Mouse (Mus musculus) heart, adult 2 months (tissue): ENCODE data around the gene Megf9.

Source experiments
- CTCF ChIP-seq: fragments of 200-600 bp; IDR thresholded peaks from 2 replicates; pipeline ENCODE4 v1.8.1; 2022; ENCODE audit warnings: antibody characterized with exemption, mild to moderate bottlenecking, moderate library complexity
- EP300 ChIP-seq: fragments of 200-500 bp; IDR thresholded peaks from 2 replicates; pipeline ENCODE4 v1.6.1; 2011; ENCODE audit warnings: low read depth, low read length, control low read depth; ENCODE audit not compliant: insufficient read depth
- POLR2A ChIP-seq: fragments of 200-500 bp; IDR thresholded peaks from 2 replicates; pipeline ENCODE4 v1.6.1; 2011; ENCODE audit warnings: mild to moderate bottlenecking, low read depth, low read length, control low read depth; ENCODE audit not compliant: insufficient read depth

DNA sequence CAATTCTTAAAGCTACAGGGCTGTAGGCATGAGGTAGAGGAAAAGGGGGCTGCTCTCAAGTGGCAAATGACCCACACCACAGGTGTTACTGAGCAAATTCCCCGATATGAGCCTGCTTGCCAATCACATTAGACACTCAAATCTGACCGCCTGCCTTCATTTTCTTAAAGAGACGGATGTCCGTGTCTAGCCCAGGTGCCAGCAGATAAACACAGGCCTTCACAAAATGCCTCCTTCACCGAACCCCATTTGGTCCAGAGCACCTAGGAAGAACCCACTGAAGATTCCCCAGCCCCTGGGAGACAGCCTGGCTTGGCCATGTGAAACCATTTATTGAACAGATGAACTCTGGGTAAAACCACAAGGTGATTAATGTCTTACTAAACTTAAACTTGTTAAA lies 138.1 kb downstream of the Megf9 start:
- no peak for TF ChIP-seq CTCF
- no peak for TF ChIP-seq POLR2A
- no peak for TF ChIP-seq EP300
